Mouse (Mus musculus): Measurements from ENCODE around the gene Mdm2.

DNA sequence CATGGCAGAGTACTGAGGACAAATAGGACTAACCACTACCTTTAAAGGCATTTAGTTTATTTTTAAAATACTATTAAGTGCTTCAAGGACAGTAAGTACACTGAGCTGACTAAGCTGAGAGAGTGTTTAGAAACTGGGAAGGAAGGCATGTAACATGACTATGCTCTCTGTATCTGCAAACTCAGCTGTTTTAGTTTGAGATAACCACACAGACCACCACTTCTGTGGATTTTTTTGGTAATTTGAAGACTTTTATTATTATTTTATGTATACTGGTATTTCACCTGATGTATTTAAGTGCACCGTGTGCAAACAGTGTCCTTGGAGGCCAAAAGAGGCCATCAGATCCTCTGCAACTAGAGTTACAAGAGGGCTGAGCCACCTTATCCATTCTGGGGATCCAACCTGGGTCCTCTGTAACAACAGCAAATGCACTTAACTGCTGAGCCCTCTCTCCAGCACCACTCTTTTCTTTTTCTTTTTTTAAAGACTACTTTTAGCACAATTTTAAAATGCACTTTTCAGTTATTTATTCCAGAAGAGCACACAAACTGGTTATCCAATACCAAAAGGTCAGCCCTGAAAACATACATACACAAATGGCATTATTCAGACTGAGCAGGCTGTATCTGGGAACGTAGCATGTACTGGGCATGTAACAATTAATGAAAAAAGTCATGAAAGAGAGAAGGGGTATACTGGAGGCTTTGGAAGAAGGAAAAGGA, 3.3 kb downstream of the Mdm2 start:
- TF ChIP-seq POLR2A (IDR thresholded peaks at IDR 0.05; ENCODE audit: low read depth, low read length) (no peak), JUND (conservative IDR thresholded peaks at IDR 0.05; ENCODE audit: low read depth, low read length) (no peak), EP300 (IDR thresholded peaks at IDR 0.05; ENCODE audit: low read length) (no peak), USF1 (IDR thresholded peaks at IDR 0.05; ENCODE audit: low read depth, low read length) (no peak), RCOR1 (conservative IDR thresholded peaks at IDR 0.05; ENCODE audit: low read depth, low read length) (no peak), CTCF (conservative IDR thresholded peaks at IDR 0.05 in 1 of 2, IDR thresholded peaks at IDR 0.05 in 1 of 2; ENCODE audit: low read depth in 2 of 2, low read length in 2 of 2) (no peak), TBP (conservative IDR thresholded peaks at IDR 0.05; ENCODE audit: low read depth, low read length) (no peak), HCFC1 (IDR thresholded peaks at IDR 0.05; ENCODE audit: low read depth, low read length) (no peak), MAX (IDR thresholded peaks at IDR 0.05; ENCODE audit: low read length) (no peak), IRF4 (IDR thresholded peaks at IDR 0.05; ENCODE audit: low read depth, low read length) (no peak), ZNF384 (IDR thresholded peaks at IDR 0.05; ENCODE audit: low read depth, low read length) (no peak), E2F4 (IDR thresholded peaks at IDR 0.05; ENCODE audit: insufficient replicate concordance, low read depth, low read length) (no peak), ELF1 (IDR thresholded peaks at IDR 0.05; ENCODE audit: low read depth, low read length) (no peak), BHLHE40 (IDR thresholded peaks at IDR 0.05; ENCODE audit: low read depth, low read length) (no peak)
